Mouse (Mus musculus) ES-Bruce4 (cell line): Measurements from ENCODE around the gene Ufc1. TPM values are rescaled to one million over a fixed set of nuclear protein-coding genes. Genes with fewer than 3 reads are reported as not detected.

Experiments used
- H3K27ac ChIP-seq: 2 replicates; pipeline ENCODE4 v1.5.1; 2012; ENCODE audit warnings: low read length, inconsistent platforms; ENCODE audit not compliant: insufficient read depth
- H3K27me3 ChIP-seq: 2 replicates; pipeline ENCODE4 v1.6.1; 2012; ENCODE audit warnings: mild to moderate bottlenecking, low read length, inconsistent platforms; ENCODE audit not compliant: control insufficient read depth, poor library complexity, insufficient read depth, severe bottlenecking
- H3K36me3 ChIP-seq: 2 replicates; pipeline ENCODE4 v1.6.1; 2012; ENCODE audit warnings: inconsistent platforms, mild to moderate bottlenecking, low read length, moderate library complexity; ENCODE audit not compliant: control insufficient read depth, poor library complexity, insufficient read depth, severe bottlenecking
- H3K4me1 ChIP-seq: one replicate; pipeline ENCODE4 v1.8.1; 2011; ENCODE audit warnings: low read length; ENCODE audit not compliant: control insufficient read depth, insufficient read depth
- H3K4me3 ChIP-seq: 2 replicates; pipeline ENCODE4 v1.5.1; 2011; ENCODE audit warnings: low read depth, mild to moderate bottlenecking, low read length
- H3K9ac ChIP-seq: 2 replicates; pipeline ENCODE4 v1.6.1; 2012; ENCODE audit warnings: low read depth, mild to moderate bottlenecking, inconsistent platforms; ENCODE audit not compliant: poor library complexity, severe bottlenecking
- H3K9me3 ChIP-seq: replicated peaks from 2 replicates; pipeline ENCODE4 v1.6.1; 2012; ENCODE audit warnings: mild to moderate bottlenecking, low read length, inconsistent platforms; ENCODE audit not compliant: control insufficient read depth, poor library complexity, insufficient read depth, severe bottlenecking
- CTCF ChIP-seq: IDR thresholded peaks from one replicate; pipeline ENCODE4 v1.8.1; 2011; ENCODE audit warnings: low read depth, low read length
- EP300 ChIP-seq: IDR thresholded peaks from 2 replicates; pipeline ENCODE4 v1.6.1; 2011; ENCODE audit warnings: low read depth, low read length; ENCODE audit not compliant: insufficient read depth
- POLR2A ChIP-seq: IDR thresholded peaks from one replicate; pipeline ENCODE4 v1.8.1; 2011; ENCODE audit warnings: low read length; ENCODE audit not compliant: insufficient read depth
- polyA plus RNA-seq: library from polyadenylated mRNA; stranded (reverse); fragments of >200 nt; gene quantifications from 2 replicates; pipeline ENCODE4 v1.2.4, GENCODE M21; 2011; ENCODE audit warnings: low read depth; ENCODE audit not compliant: missing spikeins, insufficient read depth, insufficient read length

Ufc1 gene
- polyA plus RNA-seq, 1 experiment: 59.8 TPM

GRCm38 (mm10) chr1:171240911-171241310, 53.9 kb downstream of the Ufc1 start:
- H3K27me3 ChIP-seq: no peaks in the 10 kb centered on the region
- no peak overlapping the region for H3K9ac ChIP-seq
- H3K4me3 ChIP-seq: no peak overlapping the region
- H3K27ac ChIP-seq: no peak overlapping the region
- no peaks in the 10 kb centered on the region for H3K9me3 ChIP-seq
- H3K4me1 ChIP-seq: peaks cover 4% of the 10 kb centered on the region
- TF ChIP-seq CTCF (no peak), POLR2A (no peak), EP300 (no peak)
- peaks cover 40% of the 10 kb centered on the region for H3K36me3 ChIP-seq

GRCm38 (mm10) chr1:171239992-171240744, 54.7 kb downstream of the Ufc1 start:
- Histone ChIP-seq H3K27ac (no peak overlapping the region), H3K9me3 (no peaks in the 10 kb centered on the region), H3K9ac (no peak overlapping the region), H3K4me3 (no peak overlapping the region), H3K27me3 (no peaks in the 10 kb centered on the region), H3K4me1 (peaks cover 4% of the 10 kb centered on the region), H3K36me3 (peaks cover 43% of the 10 kb centered on the region)
- no peak for TF ChIP-seq POLR2A
- TF ChIP-seq EP300: no peak
- no peak for TF ChIP-seq CTCF

Other genes starting within 250 kb of the Ufc1 start
- 0.78 and 0.87 TPM in 2 replicates for gene Fcgr3, start 230.1 kb downstream of the Ufc1 start, polyA plus RNA-seq
- 6.4 and 7.5 TPM in 2 replicates for gene Cfap126, start 181.1 kb downstream of the Ufc1 start, polyA plus RNA-seq
- 273 and 285 TPM in 2 replicates for gene Sdhc, start 144.4 kb downstream of the Ufc1 start, polyA plus RNA-seq
- 1.1 and 1.3 TPM in 2 replicates for gene Mpz, start 144.3 kb downstream of the Ufc1 start, polyA plus RNA-seq
- 0.37 and 0.70 TPM in 2 replicates for gene Pcp4l1, start 98.8 kb downstream of the Ufc1 start, polyA plus RNA-seq
- gene Nr1i3, start 81.1 kb downstream of the Ufc1 start, polyA plus RNA-seq: not detected in 2 replicates
- gene Tomm40l, start 72.5 kb downstream of the Ufc1 start, polyA plus RNA-seq: 18.3 and 25.1 TPM in 2 replicates
- gene Apoa2, start 70.0 kb downstream of the Ufc1 start, polyA plus RNA-seq: 18.0 and 19.1 TPM in 2 replicates
- gene Fcer1g, start 60.7 kb downstream of the Ufc1 start, polyA plus RNA-seq: 0.91 TPM in 1 of 2 replicates, not detected in the other
- gene Adamts4, start 44.6 kb downstream of the Ufc1 start, polyA plus RNA-seq: 3.5 and 4.3 TPM in 2 replicates
- gene Ndufs2, start 43.6 kb downstream of the Ufc1 start, polyA plus RNA-seq: 158 and 163 TPM in 2 replicates
- gene B4galt3, start 24.7 kb downstream of the Ufc1 start, polyA plus RNA-seq: 59.7 and 64.8 TPM in 2 replicates
- 23.8 and 25.2 TPM in 2 replicates for gene Ppox, start 13.8 kb downstream of the Ufc1 start, polyA plus RNA-seq
- 48.4 and 51.2 TPM in 2 replicates for gene Usp21, start 7.0 kb downstream of the Ufc1 start, polyA plus RNA-seq
- gene Dedd, start 34.1 kb upstream of the Ufc1 start, polyA plus RNA-seq: 45.2 and 49.8 TPM in 2 replicates
- gene Nit1, start 50.6 kb upstream of the Ufc1 start, polyA plus RNA-seq: 42.9 and 52.0 TPM in 2 replicates
- 177 and 182 TPM in 2 replicates for gene Pfdn2, start 50.6 kb upstream of the Ufc1 start, polyA plus RNA-seq
- 0.52 and 0.73 TPM in 2 replicates for gene Klhdc9, start 65.8 kb upstream of the Ufc1 start, polyA plus RNA-seq
- gene Nectin4, start 75.1 kb upstream of the Ufc1 start, polyA plus RNA-seq: 4.3 and 4.6 TPM in 2 replicates
- 0.78 and 1.1 TPM in 2 replicates for gene Arhgap30, start 93.9 kb upstream of the Ufc1 start, polyA plus RNA-seq
- gene Usf1, start 116.3 kb upstream of the Ufc1 start, polyA plus RNA-seq: 57.7 and 79.4 TPM in 2 replicates
- 9.9 TPM in 2 replicates for gene Tstd1, start 123.8 kb upstream of the Ufc1 start, polyA plus RNA-seq
- 123 and 146 TPM in 2 replicates for gene F11r, start 142.5 kb upstream of the Ufc1 start, polyA plus RNA-seq
- 4.7 and 5.2 TPM in 2 replicates for gene Alyref2, start 208.5 kb upstream of the Ufc1 start, polyA plus RNA-seq
- gene Itln1, start 240.3 kb upstream of the Ufc1 start, polyA plus RNA-seq: not detected in 2 replicates